Comparison of ENCODE assay signal across 9 mouse cellular contexts in the genomic region with DNA sequence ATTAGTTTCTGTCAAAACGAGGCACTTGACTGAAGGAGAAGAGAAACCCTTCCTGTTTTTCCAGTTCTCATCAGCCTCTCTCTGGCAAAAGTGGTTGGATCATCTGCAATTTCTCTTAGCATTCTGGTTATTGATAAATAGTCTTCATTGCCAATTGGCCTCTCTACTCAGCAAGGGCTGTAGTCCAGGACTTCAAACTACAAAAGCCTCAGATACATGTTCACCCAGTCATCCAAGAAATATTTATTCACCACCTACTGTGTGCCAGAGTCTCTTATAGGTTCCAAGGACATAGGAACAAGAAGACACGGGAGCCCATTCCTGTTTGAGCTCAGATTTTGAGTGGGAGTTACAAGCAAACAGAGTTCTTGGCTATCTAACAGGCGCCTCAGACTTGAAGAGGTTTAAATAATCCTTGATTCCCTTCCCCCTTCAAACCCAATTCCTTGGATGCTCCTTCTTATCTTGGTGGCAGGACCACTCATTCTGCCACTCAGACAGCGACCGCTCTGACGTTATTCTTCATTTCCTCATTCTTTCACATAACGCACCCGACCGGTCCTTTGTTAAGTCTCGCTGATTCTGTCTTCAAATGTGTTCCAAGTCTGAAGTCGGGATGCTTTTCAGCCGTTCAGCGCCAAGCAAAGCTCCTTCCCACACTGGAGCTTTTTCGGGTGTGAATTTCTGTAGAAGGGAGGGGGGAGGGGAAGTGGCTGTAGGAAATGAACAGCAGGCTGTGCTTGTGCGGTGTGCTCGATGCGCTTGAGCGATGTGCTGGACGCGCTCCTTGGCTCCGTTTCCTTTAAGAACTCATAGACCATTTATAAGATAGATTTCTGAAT. TPM values are rescaled to one million over a fixed set of nuclear protein-coding genes. Genes with fewer than 3 reads are reported as not detected.
DNase-seq lines count a peak whose midpoint lies in the region; ATAC-seq and TF ChIP-seq lines count a peak whose summit lies in the region.
"Had no signal": no experiment of that assay in that cellular context is flagged by ENCODE, and none has a peak within 500 bp of the region (broad histone marks: within the 10 kb centered on the region; RNA-seq: fewer than 3 reads in every experiment).

No protein-coding gene starts in this region.

- no peaks in the 10 kb centered on the region for H3K27me3 ChIP-seq in heart, adult 2 months (ENCODE audit: control insufficient read depth, insufficient read depth, low read length)
- H3K27me3 ChIP-seq in kidney, embryonic 14.5 days (ENCODE audit: control insufficient read depth, insufficient read depth, low read length): no peaks in the 10 kb centered on the region
- no peaks in the 10 kb centered on the region for H3K27me3 ChIP-seq in lung, postnatal 0 days (replicated peaks; ENCODE audit: insufficient read depth, low read length)
- peaks cover 3% of the 10 kb centered on the region; the same call in 1 of the 2 replicates for H3K27me3 ChIP-seq in small intestine, adult 2 months (ENCODE audit: control insufficient read depth, insufficient read depth, low read length)

- no peak for TF ChIP-seq CTCF in cortical plate, adult 2 months (IDR thresholded peaks at IDR 0.05; ENCODE audit: extremely low read depth, insufficient read depth, low read length)
- TF ChIP-seq CTCF in heart, adult 2 months (IDR thresholded peaks at IDR 0.05): no peak
- TF ChIP-seq CTCF in lung, postnatal 0 days (IDR thresholded peaks at IDR 0.05): no peak
- TF ChIP-seq CTCF in small intestine, adult 2 months (IDR thresholded peaks at IDR 0.05; ENCODE audit: extremely low read depth, insufficient read length, insufficient replicate concordance, low read depth, low read length): no peak

- no peak for TF ChIP-seq POLR2A in cortical plate, adult 2 months (IDR thresholded peaks at IDR 0.05; ENCODE audit: extremely low read depth, insufficient read depth, low read length)
- no peak for TF ChIP-seq POLR2A in heart, adult 2 months (IDR thresholded peaks at IDR 0.05; ENCODE audit: insufficient read depth, low read depth, low read length)
- TF ChIP-seq POLR2A in small intestine, adult 2 months (IDR thresholded peaks at IDR 0.05; ENCODE audit: low read depth, low read length): no peak

- intact Hi-C loops in heart, adult 2 months (cut with DNase I): loop anchor here (10.0 kb wide), 1 partner anchor 386 kb away; no protein-coding TSS in a partner anchor

- 35% methylated on average over 21 of the region's 21 CpGs for WGBS in heart, adult 2 months
- 35% methylated on average over 21 of the region's 21 CpGs for WGBS in kidney, embryonic 14.5 days
- WGBS in lung, postnatal 0 days: 16% methylated on average over 21 of the region's 21 CpGs
- WGBS in small intestine, adult 2 months: 43% methylated on average over 21 of the region's 21 CpGs

- 0 out of 2 replicates have a peak, but pooled peaks have one; percentile 64 for ATAC-seq in kidney, embryonic 14.5 days (ENCODE audit: low FRiP score, low TSS enrichment)
- ATAC-seq in lung, postnatal 0 days: no peak

- no peak for TF ChIP-seq EP300 in heart, adult 2 months (IDR thresholded peaks at IDR 0.05; ENCODE audit: insufficient read depth, low read depth, low read length)
- TF ChIP-seq EP300 in lung, postnatal 0 days (IDR thresholded peaks at IDR 0.05): no peak

- H3K36me3 ChIP-seq in heart, adult 2 months (ENCODE audit: control insufficient read depth, insufficient read depth, low read length): no peaks in the 10 kb centered on the region
- no peaks in the 10 kb centered on the region for H3K36me3 ChIP-seq in kidney, embryonic 14.5 days (ENCODE audit: control insufficient read depth, insufficient read depth, low read length)
- no peaks in the 10 kb centered on the region for H3K36me3 ChIP-seq in lung, postnatal 0 days (ENCODE audit: insufficient read depth, low read length)
- H3K36me3 ChIP-seq in small intestine, adult 2 months (ENCODE audit: control insufficient read depth, insufficient read depth, low read length): no peaks in the 10 kb centered on the region

- peaks cover 1% of the 10 kb centered on the region; the same call in 1 of the 2 replicates for H3K4me1 ChIP-seq in cortical plate, adult 2 months (ENCODE audit: control insufficient read depth, insufficient read depth, low read length)
- no peaks in the 10 kb centered on the region for H3K4me1 ChIP-seq in heart, adult 2 months (ENCODE audit: control insufficient read depth, insufficient read depth, low read length)
- peaks cover 3% of the 10 kb centered on the region for H3K4me1 ChIP-seq in kidney, embryonic 14.5 days (ENCODE audit: control insufficient read depth, insufficient read depth, low read length)
- H3K4me1 ChIP-seq in lung, postnatal 0 days (ENCODE audit: insufficient read depth, low read depth, low read length): no peaks in the 10 kb centered on the region
- 0 out of 2 replicates have a peak, but pooled peaks cover 2% of the 10 kb centered on the region for H3K4me1 ChIP-seq in small intestine, adult 2 months (ENCODE audit: control insufficient read depth, insufficient read depth, insufficient read length, low read length)

- H3K9ac ChIP-seq in heart, adult 2 months (ENCODE audit: low read depth, low read length): no peak overlapping the region
- H3K9ac ChIP-seq in kidney, embryonic 14.5 days (ENCODE audit: low read depth, low read length): no peak overlapping the region
- H3K9ac ChIP-seq in lung, postnatal 0 days (replicated peaks; ENCODE audit: low read depth): peak overlapping the region; percentile 19; the same call in 1 of the 2 replicates

- peak overlapping the region; percentile 33 for H3K4me2 ChIP-seq in kidney, embryonic 14.5 days (replicated peaks; ENCODE audit: low read depth, low read length)
- peak overlapping the region; percentile 43 for H3K4me2 ChIP-seq in lung, postnatal 0 days (replicated peaks; ENCODE audit: low read depth, low read length)

- peak overlapping the region; percentile 19 for H3K4me3 ChIP-seq in cortical plate, adult 2 months (ENCODE audit: insufficient read depth, low read length)
- peak overlapping the region; percentile 26; the same call in 1 of the 2 replicates for H3K4me3 ChIP-seq in heart, adult 2 months
- H3K4me3 ChIP-seq in kidney, embryonic 14.5 days (ENCODE audit: low read length): peak overlapping the region; percentile 13; the same call in 1 of the 2 replicates
- peak overlapping the region; percentile 23 for H3K4me3 ChIP-seq in lung, postnatal 0 days (ENCODE audit: low read depth, low read length)
- H3K4me3 ChIP-seq in small intestine, adult 2 months (ENCODE audit: low read depth, low read length): peak overlapping the region; percentile 31; the same call in 1 of the 2 replicates
- H3K4me3 ChIP-seq: erythroblast, embryonic 14.5 days had no signal

- peak; percentile 5 to 7 for DNase-seq in cerebellum, postnatal 36 days
- DNase-seq in cerebellum, adult 8-10 months: no peak
- peak; percentile 9 to 19 for DNase-seq in heart, adult 2 months
- DNase-seq in lung, postnatal 0 days (ENCODE audit: low spot score): peak; percentile 34
- DNase-seq in adrenal gland, postnatal 36 days: no peak

- H3K9me3 ChIP-seq in kidney, embryonic 14.5 days (ENCODE audit: control insufficient read depth, low read length): no peaks in the 10 kb centered on the region
- no peaks in the 10 kb centered on the region for H3K9me3 ChIP-seq in lung, postnatal 0 days (ENCODE audit: low read length)

- H3K27ac ChIP-seq in cortical plate, adult 2 months (ENCODE audit: insufficient read depth, low read length): no peak overlapping the region
- no peak overlapping the region for H3K27ac ChIP-seq in heart, adult 2 months
- H3K27ac ChIP-seq in kidney, embryonic 14.5 days (ENCODE audit: low read depth, low read length): no peak overlapping the region
- H3K27ac ChIP-seq in lung, postnatal 0 days (ENCODE audit: low read length): no peak overlapping the region
- no peak overlapping the region for H3K27ac ChIP-seq in small intestine, adult 2 months (ENCODE audit: insufficient read depth, low read depth, low read length)

- no peaks in the 10 kb centered on the region for H3K79me2 ChIP-seq in heart, adult 2 months (replicated peaks; ENCODE audit: control insufficient read depth, insufficient read depth, low read length)

RNA-seq across cellular contexts. Expression of gene Tsga13, which starts 5.7 kb away (rescaled TPM):
- polyA plus RNA-seq in cortical plate, adult 2 months (2012; rRNA removed): 0.21 and 0.40 TPM in 2 replicates
- not detected for total RNA-seq in heart, adult 2 months (2021)
- not detected in 2 replicates for polyA plus RNA-seq in heart, adult 2 months (2012; rRNA removed)
- polyA plus RNA-seq in kidney, embryonic 14.5 days (2014; fragmentation: Nextera tagmentation; extraction: Ambion mirVana): 0.38 and 1.3 TPM in 2 replicates
- 0.15 and 0.20 TPM in 2 replicates for polyA plus RNA-seq in lung, postnatal 0 days (2015; fragmentation: Nextera tagmentation; extraction: Ambion mirVana)
- not detected in 2 replicates for polyA plus RNA-seq in small intestine, adult 2 months (2012; rRNA removed)
- total RNA-seq in adrenal gland, postnatal 36 days (2021): not detected
- polyA plus RNA-seq: erythroblast, embryonic 14.5 days had no signal

RNA-seq across cellular contexts. Expression of gene Copg2, which starts 24.5 kb away (rescaled TPM):
- polyA plus RNA-seq in cortical plate, adult 2 months (2012; rRNA removed): 41.7 and 56.5 TPM in 2 replicates
- 10 to 100 TPM; 35.0 to 37.1 TPM for total RNA-seq in heart, adult 2 months (2021)
- 11.8 and 25.0 TPM in 2 replicates for polyA plus RNA-seq in heart, adult 2 months (2012; rRNA removed)
- 30.1 and 32.3 TPM in 2 replicates for polyA plus RNA-seq in kidney, embryonic 14.5 days (2014; fragmentation: Nextera tagmentation; extraction: Ambion mirVana)
- 15.9 and 19.8 TPM in 2 replicates for polyA plus RNA-seq in lung, postnatal 0 days (2015; fragmentation: Nextera tagmentation; extraction: Ambion mirVana)
- 1.4 and 3.1 TPM in 2 replicates for polyA plus RNA-seq in small intestine, adult 2 months (2012; rRNA removed)
- 10 to 100 TPM; 60.7 to 91.3 TPM for total RNA-seq in adrenal gland, postnatal 36 days (2021)

RNA-seq across cellular contexts. Expression of gene Klf14, which starts 37.8 kb away (rescaled TPM):
- polyA plus RNA-seq in cortical plate, adult 2 months (2012; rRNA removed): 0.17 and 0.19 TPM in 2 replicates
- under 1 TPM; 0.25 to 0.26 TPM for total RNA-seq in heart, adult 2 months (2021)
- 0.06 and 0.12 TPM in 2 replicates for polyA plus RNA-seq in heart, adult 2 months (2012; rRNA removed)
- polyA plus RNA-seq in kidney, embryonic 14.5 days (2014; fragmentation: Nextera tagmentation; extraction: Ambion mirVana): 4.3 and 5.0 TPM in 2 replicates
- polyA plus RNA-seq in lung, postnatal 0 days (2015; fragmentation: Nextera tagmentation; extraction: Ambion mirVana): 1.3 and 1.4 TPM in 2 replicates
- polyA plus RNA-seq in small intestine, adult 2 months (2012; rRNA removed): not detected in 2 replicates
- not detected for total RNA-seq in adrenal gland, postnatal 36 days (2021)
- polyA plus RNA-seq: erythroblast, embryonic 14.5 days had no signal

Comparison
In these comparisons a context has a peak if more than half of its experiments do, and no peak if none do; other contexts are left out.
1. DNase-seq: peak in cerebellum, postnatal 36 days (2 of 2), heart, adult 2 months (2 of 2) and lung, postnatal 0 days (single experiment); none in cerebellum, adult 8-10 months (single experiment) and adrenal gland, postnatal 36 days (0 of 2).
2. Peak in every context shown above with its lines, with median percentiles within 50 percentile points of each other: H3K4me3 ChIP-seq.